Mouse (Mus musculus) lung, postnatal 25 days (tissue): ENCODE measurements around the gene Olfr356.

ENCODE experiments used
- DNase-seq: peaks from one replicate; pipeline ENCODE4 v3.0.0; 2022; ENCODE audit warnings: low spot score

Gene Olfr356

GRCm38 (mm10) chr2:36936821-36937220 is at the start of gene Olfr356:
TSS of gene Olfr356 (plus strand) at chr2:36937121.
- DNase-seq, result no peak

GRCm38 (mm10) chr2:36892836-36893235 is 44.1 kb upstream of the Olfr356 start, which contains the start of gene Olfr353:
TSS of gene Olfr353 (minus strand) at chr2:36892936.
- no peak for DNase-seq

- no peak for DNase-seq
Measured at GRCm38 (mm10) chr2:36897114-36897513, 39.8 kb upstream of the Olfr356 start.

GRCm38 (mm10) chr2:36905380-36905779 is 31.5 kb upstream of the Olfr356 start, which contains the start of gene Olfr354:
TSS of gene Olfr354 (plus strand) at chr2:36905680.
- no peak for DNase-seq

GRCm38 (mm10) chr2:36928797-36929196 is 8.1 kb upstream of the Olfr356 start, which contains the start of gene Olfr355:
TSS of gene Olfr355 (minus strand) at chr2:36928897.
- DNase-seq, result no peak
